Mouse (Mus musculus): ENCODE results near the gene Sdk2. TPM values are rescaled to one million over a fixed set of nuclear protein-coding genes. Genes with fewer than 3 reads are reported as not detected.

Sdk2 gene
- polyA plus RNA-seq, 1 experiment from 2014 or later: 0.66 TPM

GRCm38 (mm10) chr11:113898671-113899070, 168.2 kb downstream of the Sdk2 start:
- 60% methylated on average over 7 of the region's 7 CpGs for WGBS
- Histone ChIP-seq H3K9ac (replicated peaks; ENCODE audit: low read depth) (no peak overlapping the region), H3K36me3 (ENCODE audit: insufficient read depth, low read length) (no peaks in the 10 kb centered on the region), H3K4me1 (ENCODE audit: insufficient read depth, low read depth, low read length) (no peaks in the 10 kb centered on the region), H3K9me3 (ENCODE audit: low read length) (no peaks in the 10 kb centered on the region), H3K4me3 (ENCODE audit: low read depth, low read length) (no peak overlapping the region), H3K27me3 (replicated peaks; ENCODE audit: insufficient read depth, low read length) (no peaks in the 10 kb centered on the region), H3K4me2 (replicated peaks; ENCODE audit: low read depth, low read length) (no peak overlapping the region), H3K27ac (ENCODE audit: low read length) (no peak overlapping the region)
- DNase-seq (ENCODE audit: low spot score) (no peak), ATAC-seq (no peak)
- no peak for TF ChIP-seq CTCF (IDR thresholded peaks at IDR 0.05)
- TF ChIP-seq EP300 (IDR thresholded peaks at IDR 0.05): no peak

- no peak overlapping the region for H3K4me3 ChIP-seq (ENCODE audit: low read depth, low read length)
- 73% methylated on average over 5 of the region's 5 CpGs for WGBS
- ATAC-seq (no peak), DNase-seq (ENCODE audit: low spot score) (no peak)
- H3K9ac ChIP-seq (replicated peaks; ENCODE audit: low read depth): no peak overlapping the region
- H3K27me3 ChIP-seq (replicated peaks; ENCODE audit: insufficient read depth, low read length): no peaks in the 10 kb centered on the region
- no peak overlapping the region for H3K4me2 ChIP-seq (replicated peaks; ENCODE audit: low read depth, low read length)
- H3K36me3 ChIP-seq (ENCODE audit: insufficient read depth, low read length): no peaks in the 10 kb centered on the region
- H3K9me3 ChIP-seq (ENCODE audit: low read length): no peaks in the 10 kb centered on the region
- H3K27ac ChIP-seq (ENCODE audit: low read length): no peak overlapping the region
- TF ChIP-seq CTCF (IDR thresholded peaks at IDR 0.05) (no peak), EP300 (IDR thresholded peaks at IDR 0.05) (no peak)
- H3K4me1 ChIP-seq (ENCODE audit: insufficient read depth, low read depth, low read length): no peaks in the 10 kb centered on the region
Measured at GRCm38 (mm10) chr11:113896006-113896405, 170.8 kb downstream of the Sdk2 start.

DNA sequence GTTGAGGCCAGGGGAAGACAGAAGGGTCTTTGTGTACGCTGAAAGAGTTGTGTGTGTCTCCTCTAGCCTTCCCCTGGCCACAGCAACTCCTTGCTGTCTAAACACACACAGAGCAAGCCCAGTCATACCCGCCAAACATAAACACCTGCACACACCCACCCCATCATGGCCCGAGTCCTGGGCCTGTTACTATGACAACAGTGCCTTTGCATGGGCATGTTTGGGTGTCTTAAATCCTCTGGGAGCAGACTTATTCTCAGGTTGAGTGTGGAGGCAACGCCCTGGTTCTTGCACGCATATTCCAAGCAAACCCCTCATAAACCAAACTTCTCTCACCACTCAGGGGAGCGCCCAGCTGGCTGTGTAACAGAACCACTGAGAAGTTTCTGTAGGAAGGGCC, 173.9 kb downstream of the Sdk2 start:
- ATAC-seq: no peak
- Histone ChIP-seq H3K36me3 (ENCODE audit: insufficient read depth, low read length) (no peaks in the 10 kb centered on the region), H3K27ac (ENCODE audit: low read length) (no peak overlapping the region), H3K4me1 (ENCODE audit: insufficient read depth, low read depth, low read length) (no peaks in the 10 kb centered on the region), H3K27me3 (replicated peaks; ENCODE audit: insufficient read depth, low read length) (no peaks in the 10 kb centered on the region), H3K4me3 (ENCODE audit: low read depth, low read length) (no peak overlapping the region), H3K4me2 (replicated peaks; ENCODE audit: low read depth, low read length) (no peak overlapping the region), H3K9me3 (ENCODE audit: low read length) (no peaks in the 10 kb centered on the region), H3K9ac (replicated peaks; ENCODE audit: low read depth) (no peak overlapping the region)
- WGBS: 42% methylated on average over 6 of the region's 6 CpGs
- TF ChIP-seq EP300 (IDR thresholded peaks at IDR 0.05) (no peak), CTCF (IDR thresholded peaks at IDR 0.05) (no peak)
- no peak for DNase-seq (ENCODE audit: low spot score)

DNA sequence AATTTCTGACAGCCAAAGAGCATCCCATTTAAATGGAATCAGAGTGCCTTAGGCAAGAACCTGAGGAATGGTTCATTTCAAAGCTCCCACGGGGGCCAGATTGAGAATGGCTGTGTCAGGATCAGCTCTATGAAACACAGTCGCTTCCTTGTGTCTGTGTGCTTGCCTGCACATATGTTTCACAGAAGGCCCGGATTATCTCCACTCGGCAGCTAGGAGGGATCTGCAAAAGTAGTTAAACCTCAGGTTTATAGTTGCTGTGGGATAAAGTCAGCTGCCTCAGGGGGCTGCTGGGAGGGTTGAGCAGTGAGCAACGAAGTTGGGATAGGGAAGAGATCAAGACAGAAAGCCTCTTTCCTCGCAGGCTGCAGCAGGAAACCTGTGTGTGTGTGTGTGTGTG, 174.8 kb downstream of the Sdk2 start:
- Histone ChIP-seq H3K27ac (ENCODE audit: low read length) (no peak overlapping the region), H3K9ac (replicated peaks; ENCODE audit: low read depth) (no peak overlapping the region), H3K4me2 (replicated peaks; ENCODE audit: low read depth, low read length) (no peak overlapping the region), H3K4me1 (ENCODE audit: insufficient read depth, low read depth, low read length) (no peaks in the 10 kb centered on the region), H3K9me3 (ENCODE audit: low read length) (no peaks in the 10 kb centered on the region), H3K27me3 (replicated peaks; ENCODE audit: insufficient read depth, low read length) (no peaks in the 10 kb centered on the region), H3K36me3 (ENCODE audit: insufficient read depth, low read length) (no peaks in the 10 kb centered on the region), H3K4me3 (ENCODE audit: low read depth, low read length) (no peak overlapping the region)
- 59% methylated on average over 6 of the region's 6 CpGs for WGBS
- DNase-seq (ENCODE audit: low spot score): no peak
- no peak for ATAC-seq
- TF ChIP-seq EP300 (IDR thresholded peaks at IDR 0.05): no peak
- no peak for TF ChIP-seq CTCF (IDR thresholded peaks at IDR 0.05)

GRCm38 (mm10) chr11:113888156-113888750, 178.6 kb downstream of the Sdk2 start:
- Histone ChIP-seq H3K9ac (replicated peaks; ENCODE audit: low read depth) (no peak overlapping the region), H3K27me3 (replicated peaks; ENCODE audit: insufficient read depth, low read length) (no peaks in the 10 kb centered on the region), H3K27ac (ENCODE audit: low read length) (no peak overlapping the region), H3K9me3 (ENCODE audit: low read length) (no peaks in the 10 kb centered on the region), H3K4me1 (ENCODE audit: insufficient read depth, low read depth, low read length) (no peaks in the 10 kb centered on the region), H3K4me3 (ENCODE audit: low read depth, low read length) (no peak overlapping the region), H3K36me3 (ENCODE audit: insufficient read depth, low read length) (no peaks in the 10 kb centered on the region), H3K4me2 (replicated peaks; ENCODE audit: low read depth, low read length) (no peak overlapping the region)
- WGBS: 75% methylated on average over 5 of the region's 5 CpGs
- no peak for TF ChIP-seq CTCF (IDR thresholded peaks at IDR 0.05)
- TF ChIP-seq EP300 (IDR thresholded peaks at IDR 0.05): no peak
- DNase-seq (ENCODE audit: low spot score) (no peak), ATAC-seq (no peak)

DNA sequence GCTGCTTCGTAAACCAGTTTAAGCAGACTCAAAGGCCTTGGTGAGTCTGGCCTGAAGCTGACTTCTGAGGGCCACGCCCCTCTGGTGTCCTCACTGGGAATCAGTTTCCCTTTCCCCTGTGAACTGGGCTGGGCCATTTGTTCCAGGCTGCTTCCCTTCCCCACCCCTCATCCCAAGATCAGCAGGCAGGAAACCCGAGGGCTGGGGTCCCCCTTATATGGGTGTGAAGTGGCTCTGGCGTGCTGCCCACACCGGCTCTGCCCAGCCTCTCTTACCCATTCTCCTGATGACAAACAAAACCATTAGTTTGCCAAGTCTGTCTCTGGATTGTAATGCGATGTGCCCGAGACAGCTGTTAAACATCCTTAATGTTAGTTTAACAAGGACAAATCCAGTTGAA, 180.5 kb downstream of the Sdk2 start:
- Histone ChIP-seq H3K4me1 (ENCODE audit: insufficient read depth, low read depth, low read length) (no peaks in the 10 kb centered on the region), H3K27ac (ENCODE audit: low read length) (no peak overlapping the region), H3K4me3 (ENCODE audit: low read depth, low read length) (no peak overlapping the region), H3K4me2 (replicated peaks; ENCODE audit: low read depth, low read length) (no peak overlapping the region), H3K9ac (replicated peaks; ENCODE audit: low read depth) (no peak overlapping the region), H3K36me3 (ENCODE audit: insufficient read depth, low read length) (no peaks in the 10 kb centered on the region), H3K27me3 (replicated peaks; ENCODE audit: insufficient read depth, low read length) (no peaks in the 10 kb centered on the region), H3K9me3 (ENCODE audit: low read length) (no peaks in the 10 kb centered on the region)
- peak; percentile 29 for DNase-seq (ENCODE audit: low spot score)
- TF ChIP-seq EP300 (IDR thresholded peaks at IDR 0.05) (no peak), CTCF (IDR thresholded peaks at IDR 0.05) (no peak)
- WGBS: 31% methylated on average over 7 of the region's 7 CpGs
- ATAC-seq: peak; percentile 79

DNA sequence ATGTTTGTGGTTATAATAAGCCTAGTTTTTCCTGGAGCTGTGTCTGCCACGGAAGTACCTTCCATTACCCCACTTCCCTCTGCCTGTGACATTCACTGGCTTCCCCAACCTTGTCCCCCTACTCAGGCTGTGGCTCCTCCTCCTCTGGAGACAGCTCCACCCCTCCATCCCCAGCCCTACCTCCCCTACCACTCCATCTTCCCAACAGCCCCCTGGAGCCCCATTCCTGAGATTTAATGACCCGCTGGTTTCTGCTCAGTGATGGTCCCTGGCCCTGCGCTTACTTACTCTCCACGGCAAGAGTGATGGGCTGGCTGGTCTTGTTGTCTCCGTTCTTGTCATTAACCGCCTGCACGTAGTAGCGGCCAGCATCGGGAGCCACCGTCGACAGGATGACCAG, 181.9 kb downstream of the Sdk2 start:
- no peaks in the 10 kb centered on the region for H3K27me3 ChIP-seq (replicated peaks; ENCODE audit: insufficient read depth, low read length)
- H3K4me3 ChIP-seq (ENCODE audit: low read depth, low read length): no peak overlapping the region
- no peak for TF ChIP-seq CTCF (IDR thresholded peaks at IDR 0.05)
- TF ChIP-seq EP300 (IDR thresholded peaks at IDR 0.05): no peak
- 64% methylated on average over 11 of the region's 11 CpGs for WGBS
- H3K9me3 ChIP-seq (ENCODE audit: low read length): no peaks in the 10 kb centered on the region
- H3K36me3 ChIP-seq (ENCODE audit: insufficient read depth, low read length): no peaks in the 10 kb centered on the region
- no peaks in the 10 kb centered on the region for H3K4me1 ChIP-seq (ENCODE audit: insufficient read depth, low read depth, low read length)
- no peak overlapping the region for H3K4me2 ChIP-seq (replicated peaks; ENCODE audit: low read depth, low read length)
- H3K27ac ChIP-seq (ENCODE audit: low read length): no peak overlapping the region
- no peak overlapping the region for H3K9ac ChIP-seq (replicated peaks; ENCODE audit: low read depth)
- no peak for DNase-seq (ENCODE audit: low spot score)
- ATAC-seq: no peak
